Mouse (Mus musculus) embryonic facial prominence, embryonic 13.5 days (tissue): Measurements from ENCODE around the gene Vmn1r36. TPM values are rescaled to one million over a fixed set of nuclear protein-coding genes. Genes with fewer than 3 reads are reported as not detected.
"Not testable (repeated sequence)": the region's sequence is repeated elsewhere in the genome, so short reads cannot be mapped to it uniquely, and the experiment has no call there.

Experiments used
- ATAC-seq: fragments of 200-750 bp; cut with Nextera tagmentation; 2 replicates; pipeline ENCODE4 v1.8.0; 2017; ENCODE audit warnings: low read depth; ENCODE audit not compliant: insufficient number of reproducible peaks, insufficient read depth, low FRiP score, low TSS enrichment
- H3K27ac ChIP-seq: fragments of 300-500 bp; sonication (generic); 2 replicates; pipeline ENCODE4 v1.5.1; 2015; ENCODE audit warnings: moderate library complexity, mild to moderate bottlenecking, inconsistent platforms
- H3K27me3 ChIP-seq: fragments of 300-500 bp; sonication (generic); 2 replicates; pipeline ENCODE4 v1.6.1; 2015; ENCODE audit warnings: mild to moderate bottlenecking, inconsistent platforms
- H3K36me3 ChIP-seq: fragments of 300-500 bp; sonication (generic); 2 replicates; pipeline ENCODE4 v1.6.1; 2015; ENCODE audit warnings: mild to moderate bottlenecking, inconsistent platforms
- H3K4me1 ChIP-seq: fragments of 300-500 bp; sonication (generic); 2 replicates; pipeline ENCODE4 v1.6.1; 2015; ENCODE audit warnings: inconsistent platforms
- H3K4me2 ChIP-seq: fragments of 300-500 bp; sonication (generic); 2 replicates; pipeline ENCODE4 v1.6.1; 2015; ENCODE audit warnings: moderate library complexity, mild to moderate bottlenecking, inconsistent platforms
- H3K4me3 ChIP-seq: fragments of 300-500 bp; sonication (generic); 2 replicates; pipeline ENCODE4 v1.5.1; 2015; ENCODE audit warnings: mild to moderate bottlenecking, inconsistent platforms
- H3K9ac ChIP-seq: fragments of 300-500 bp; sonication (generic); 2 replicates; pipeline ENCODE4 v1.6.1; 2015; ENCODE audit warnings: mild to moderate bottlenecking, inconsistent platforms
- H3K9me3 ChIP-seq: fragments of 300-500 bp; sonication (generic); 2 replicates; pipeline ENCODE4 v1.6.1; 2016; ENCODE audit warnings: inconsistent platforms
- WGBS: fragments of 180-500 bp; shearing (Covaris S2); methylation state at CpG from one replicate; pipeline ENCODE4 v1.1.7; 2015; ENCODE audit warnings: mixed read lengths; 5-methylcytosine and 5-hydroxymethylcytosine counted together
- polyA plus RNA-seq: library from polyadenylated mRNA; unstranded; fragments of >200 nt; fragmentation: Nextera tagmentation; extraction: Ambion mirVana; gene quantifications from 2 replicates; pipeline ENCODE4 v1.2.1, GENCODE M21; 2015

Gene Vmn1r36
- polyA plus RNA-seq: not detected in 2 replicates

DNA sequence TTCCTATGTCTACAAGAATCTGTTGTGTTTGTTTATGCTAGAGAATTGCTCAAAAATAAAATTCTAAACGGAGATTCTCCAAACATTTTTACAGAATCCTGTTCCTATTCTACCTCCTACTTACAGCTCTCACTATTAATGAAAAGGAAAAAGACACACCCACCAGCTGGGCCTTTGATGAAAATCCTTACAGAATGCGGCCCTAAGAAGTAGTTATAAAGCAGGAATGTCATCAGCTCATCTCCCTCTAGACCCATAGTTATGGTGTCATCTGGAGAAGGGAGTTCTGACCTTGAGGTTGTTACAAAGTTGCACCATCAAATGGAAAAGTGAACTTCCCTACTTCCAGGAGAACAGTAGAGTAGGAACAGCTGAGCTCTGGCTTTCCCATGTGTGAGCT lies at the start of gene Vmn1r36:
Vmn1r36 (minus strand) TSS at position 101 of the 400 bp plus-strand sequence.
- H3K27me3 ChIP-seq, H3K4me1 ChIP-seq, H3K36me3 ChIP-seq, H3K9ac ChIP-seq, H3K27ac ChIP-seq, H3K4me2 ChIP-seq, H3K9me3 ChIP-seq, H3K4me3 ChIP-seq, ATAC-seq: not testable (repeated sequence)
- 67% methylated on average over 2 of the region's 2 CpGs for WGBS

GRCm38 (mm10) chr6:66729082-66729481 lies 10.1 kb upstream of the Vmn1r36 start, which contains the start of gene Vmn1r37:
Gene Vmn1r37, plus strand, starts transcription at chr6:66729382.
- not testable (repeated sequence) for H3K9ac ChIP-seq, H3K27ac ChIP-seq, H3K9me3 ChIP-seq, H3K4me1 ChIP-seq, H3K36me3 ChIP-seq, H3K4me2 ChIP-seq, H3K4me3 ChIP-seq, H3K27me3 ChIP-seq, ATAC-seq

- Histone ChIP-seq H3K27ac (no peak overlapping the region), H3K9ac (no peak overlapping the region), H3K27me3 (no peaks in the 10 kb centered on the region), H3K36me3 (no peaks in the 10 kb centered on the region), H3K4me1 (no peaks in the 10 kb centered on the region), H3K9me3 (no peaks in the 10 kb centered on the region), H3K4me3 (no peak overlapping the region), H3K4me2 (no peak overlapping the region)
- ATAC-seq: no peak
- WGBS: 66% methylated on average over 3 of the region's 3 CpGs
Measured at GRCm38 (mm10) chr6:66713854-66714253, 5.1 kb downstream of the Vmn1r36 start.

GRCm38 (mm10) chr6:66708901-66709300 lies 10.1 kb downstream of the Vmn1r36 start:
- no peak overlapping the region for H3K4me3 ChIP-seq
- no peaks in the 10 kb centered on the region for H3K36me3 ChIP-seq
- H3K9ac ChIP-seq: no peak overlapping the region
- no peak overlapping the region for H3K4me2 ChIP-seq
- no peaks in the 10 kb centered on the region for H3K4me1 ChIP-seq
- H3K27ac ChIP-seq: no peak overlapping the region
- ATAC-seq: no peak
- H3K9me3 ChIP-seq: no peaks in the 10 kb centered on the region
- no peaks in the 10 kb centered on the region for H3K27me3 ChIP-seq

- H3K9me3 ChIP-seq: no peaks in the 10 kb centered on the region
- H3K4me2 ChIP-seq: no peak within 1 kb of the TSS
- H3K4me1 ChIP-seq: no peaks in the 10 kb centered on the region
- H3K4me3 ChIP-seq: no peak within 1 kb of the TSS
- no peaks in the 10 kb centered on the region for H3K36me3 ChIP-seq
- H3K27ac ChIP-seq: no peak within 1 kb of the TSS
- no peak within 1 kb of the TSS for H3K9ac ChIP-seq
- 73% methylated on average over 3 of the region's 3 CpGs for WGBS
- no peaks in the 10 kb centered on the region for H3K27me3 ChIP-seq
- ATAC-seq: no peak
Measured at GRCm38 (mm10) chr6:66685806-66686205, 33.2 kb downstream of the Vmn1r36 start, which contains the start of gene Vmn1r35. Gene Vmn1r35, minus strand, starts transcription at chr6:66685906.

Other genes starting within 250 kb of the Vmn1r36 start
- 89.8 and 95.6 TPM in 2 replicates for gene Mad2l1, start 183.8 kb downstream of the Vmn1r36 start, polyA plus RNA-seq
- 0.17 TPM in 1 of 2 replicates, not detected in the other for gene Vmn1r32, start 159.1 kb downstream of the Vmn1r36 start, polyA plus RNA-seq
- gene Vmn1r33, start 100.9 kb downstream of the Vmn1r36 start, polyA plus RNA-seq: not detected in 2 replicates
- gene Vmn1r34, start 75.3 kb downstream of the Vmn1r36 start, polyA plus RNA-seq: not detected in 2 replicates
- not detected in 2 replicates for gene Vmn1r35, start 33.3 kb downstream of the Vmn1r36 start, polyA plus RNA-seq
- not detected in 2 replicates for gene Vmn1r37, start 10.2 kb upstream of the Vmn1r36 start, polyA plus RNA-seq
- gene Vmn1r38, start 63.5 kb upstream of the Vmn1r36 start, polyA plus RNA-seq: not detected in 2 replicates
- gene Vmn1r39, start 91.4 kb upstream of the Vmn1r36 start, polyA plus RNA-seq: not detected in 2 replicates
- 56.0 and 58.1 TPM in 2 replicates for gene Gng12, start 177.2 kb upstream of the Vmn1r36 start, polyA plus RNA-seq